Mouse (Mus musculus): ENCODE results near the gene Usp48. TPM values are rescaled to one million over a fixed set of nuclear protein-coding genes. Genes with fewer than 3 reads are reported as not detected.

Gene Usp48
- polyA plus RNA-seq, 1 experiment from 2014 or later = 69.9 TPM

DNA sequence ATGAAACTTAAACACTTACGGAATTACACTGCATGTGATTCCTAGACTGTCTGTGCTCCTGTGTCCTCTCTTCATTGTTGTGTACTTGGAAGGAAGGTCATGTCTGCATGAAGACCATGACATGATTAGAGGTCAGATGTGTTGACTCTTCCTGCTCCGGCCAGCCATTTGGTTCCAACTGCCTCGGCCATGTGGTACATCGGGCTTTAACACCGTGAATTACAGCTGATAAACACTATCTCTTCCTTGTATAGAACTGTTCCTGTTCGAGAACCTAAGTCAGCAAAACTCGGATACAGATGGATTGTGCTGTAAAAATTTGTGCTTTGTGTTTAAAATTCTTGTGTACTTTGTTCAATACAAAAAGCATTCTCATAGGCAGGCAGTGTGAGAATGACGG, 29.3 kb downstream of the Usp48 start:
- H3K27me3 ChIP-seq = no peaks in the 10 kb centered on the region
- no peak for ATAC-seq
- no peaks in the 10 kb centered on the region for H3K9me3 ChIP-seq (replicated peaks)
- H3K4me3 ChIP-seq = no peak overlapping the region
- no peak overlapping the region for H3K27ac ChIP-seq
- peaks cover 84% of the 10 kb centered on the region for H3K36me3 ChIP-seq (ENCODE audit: poor library complexity, severe bottlenecking)
- WGBS = 95% methylated on average over 8 of the region's 8 CpGs
- no peak overlapping the region for H3K4me2 ChIP-seq
- no peaks in the 10 kb centered on the region for H3K4me1 ChIP-seq
- H3K9ac ChIP-seq = no peak overlapping the region

DNA sequence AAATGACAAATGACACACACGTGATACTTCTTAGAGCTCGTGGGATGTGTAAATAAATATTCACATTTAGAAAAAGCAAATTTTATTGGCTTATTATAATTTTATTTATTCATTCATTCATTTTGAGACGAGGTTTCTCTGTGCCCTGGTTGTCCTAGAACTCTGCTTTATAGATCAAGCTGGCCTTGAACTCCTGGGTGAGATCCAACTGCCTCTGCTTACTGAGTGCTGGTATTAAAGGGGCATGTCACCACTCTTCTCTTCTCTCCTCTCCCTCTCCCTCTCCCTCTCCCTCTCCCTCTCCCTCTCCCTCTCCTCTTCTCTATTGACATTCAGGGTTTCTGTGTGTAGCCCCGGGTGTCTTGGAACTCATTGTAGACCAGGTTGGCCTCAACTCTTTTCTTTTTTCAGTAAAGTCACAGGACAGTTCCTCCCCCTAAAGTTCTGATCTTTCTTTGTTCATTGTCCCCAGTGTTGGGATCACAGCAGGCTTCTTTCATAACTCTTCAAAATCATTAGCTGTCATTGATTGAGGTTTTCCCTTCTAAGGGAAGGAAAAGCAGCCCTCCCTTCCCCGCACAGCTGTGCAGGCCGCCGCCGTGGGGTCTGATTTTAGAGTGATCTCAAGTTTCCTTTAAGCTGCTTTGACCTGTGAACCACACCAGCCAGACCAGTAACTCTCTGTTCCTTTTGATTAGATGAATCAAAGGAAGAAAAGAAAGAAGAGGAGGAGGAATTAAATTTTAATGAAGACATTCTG, 34.1 kb downstream of the Usp48 start:
- H3K4me2 ChIP-seq = no peak overlapping the region
- no peak overlapping the region for H3K27ac ChIP-seq
- no peak for ATAC-seq
- peaks cover 84% of the 10 kb centered on the region for H3K36me3 ChIP-seq (ENCODE audit: poor library complexity, severe bottlenecking)
- H3K4me1 ChIP-seq = no peaks in the 10 kb centered on the region
- H3K9me3 ChIP-seq (replicated peaks) = no peaks in the 10 kb centered on the region
- no peak overlapping the region for H3K9ac ChIP-seq
- no peak overlapping the region for H3K4me3 ChIP-seq
- WGBS = 34% methylated on average over 8 of the region's 8 CpGs
- H3K27me3 ChIP-seq = no peaks in the 10 kb centered on the region

DNA sequence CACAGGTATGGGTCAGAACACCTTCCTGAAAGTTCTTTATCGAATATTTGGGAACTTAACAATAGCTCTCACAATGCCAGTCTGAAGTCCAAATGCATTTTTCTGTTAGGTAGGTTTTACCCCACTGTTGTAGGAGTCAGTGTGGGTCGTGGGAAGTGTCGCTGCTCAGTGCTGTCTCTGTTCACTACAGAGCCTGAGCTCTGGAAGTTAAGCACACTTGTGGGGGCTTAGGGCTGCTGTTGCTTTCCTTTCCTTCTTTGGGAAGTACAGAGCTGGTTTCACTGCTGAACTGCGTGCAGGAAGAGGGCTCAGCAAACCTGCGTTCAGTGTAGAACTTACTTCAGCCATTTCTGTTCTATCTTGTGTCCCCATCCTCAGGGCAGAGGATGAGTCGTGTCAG, 34.8 kb downstream of the Usp48 start:
- no peaks in the 10 kb centered on the region for H3K27me3 ChIP-seq
- no peak overlapping the region for H3K4me3 ChIP-seq
- no peak overlapping the region for H3K4me2 ChIP-seq
- no peak overlapping the region for H3K27ac ChIP-seq
- H3K36me3 ChIP-seq (ENCODE audit: poor library complexity, severe bottlenecking) = peaks cover 84% of the 10 kb centered on the region
- no peaks in the 10 kb centered on the region for H3K9me3 ChIP-seq (replicated peaks)
- WGBS = 58% methylated on average over 6 of the region's 6 CpGs
- ATAC-seq = no peak
- H3K4me1 ChIP-seq = no peaks in the 10 kb centered on the region
- H3K9ac ChIP-seq = no peak overlapping the region

DNA sequence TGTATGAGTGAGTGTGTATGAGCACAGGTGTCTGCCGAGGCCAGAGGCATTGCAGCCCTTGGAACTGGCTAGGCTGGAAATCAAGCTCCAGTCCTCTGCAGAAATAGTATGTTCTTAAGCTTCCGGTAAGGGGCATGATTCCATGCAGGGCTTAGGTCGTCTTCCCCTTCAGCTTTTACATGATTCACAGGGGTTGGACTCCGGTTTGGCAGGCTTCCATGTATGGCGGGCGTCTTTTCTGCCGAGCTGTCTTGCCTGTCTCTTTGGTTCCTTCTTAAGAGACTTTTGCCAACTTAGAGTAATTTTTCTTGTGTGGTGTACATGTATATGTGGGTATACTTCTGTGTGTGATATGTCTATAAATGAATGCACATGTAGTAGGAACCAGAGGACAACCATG, 35.8 kb downstream of the Usp48 start:
- H3K27me3 ChIP-seq = no peaks in the 10 kb centered on the region
- H3K36me3 ChIP-seq (ENCODE audit: poor library complexity, severe bottlenecking) = peaks cover 82% of the 10 kb centered on the region
- H3K9me3 ChIP-seq (replicated peaks) = no peaks in the 10 kb centered on the region
- 76% methylated on average over 7 of the region's 7 CpGs for WGBS
- H3K27ac ChIP-seq = no peak overlapping the region
- no peak for ATAC-seq
- H3K4me1 ChIP-seq = no peaks in the 10 kb centered on the region
- H3K4me2 ChIP-seq = no peak overlapping the region
- no peak overlapping the region for H3K4me3 ChIP-seq
- H3K9ac ChIP-seq = no peak overlapping the region

DNA sequence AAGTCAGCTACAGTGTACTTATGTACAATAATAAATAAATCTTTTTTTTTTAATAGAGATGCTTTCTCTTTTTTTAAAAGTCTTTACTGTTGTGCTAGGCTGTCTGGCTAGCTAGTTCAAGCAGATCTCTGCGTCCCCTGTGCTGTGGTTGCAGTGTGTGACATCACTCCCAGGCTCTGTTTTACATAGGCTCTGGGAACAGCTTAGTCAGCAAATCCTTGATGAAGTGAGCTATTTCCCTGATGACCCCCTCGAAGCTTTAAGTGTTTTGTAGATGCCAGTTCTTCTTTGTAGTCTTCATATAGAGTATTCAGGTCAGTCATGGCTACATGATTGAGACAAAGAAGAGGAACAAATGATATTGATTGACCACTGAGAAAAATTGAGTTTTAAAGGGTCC, 36.6 kb downstream of the Usp48 start:
- no peak overlapping the region for H3K27ac ChIP-seq
- H3K27me3 ChIP-seq = no peaks in the 10 kb centered on the region
- 84% methylated on average over 2 of the region's 2 CpGs for WGBS
- no peak overlapping the region for H3K4me3 ChIP-seq
- H3K36me3 ChIP-seq (ENCODE audit: poor library complexity, severe bottlenecking) = peaks cover 82% of the 10 kb centered on the region
- no peak overlapping the region for H3K4me2 ChIP-seq
- H3K9me3 ChIP-seq (replicated peaks) = no peaks in the 10 kb centered on the region
- ATAC-seq = no peak
- H3K4me1 ChIP-seq = no peaks in the 10 kb centered on the region
- no peak overlapping the region for H3K9ac ChIP-seq

DNA sequence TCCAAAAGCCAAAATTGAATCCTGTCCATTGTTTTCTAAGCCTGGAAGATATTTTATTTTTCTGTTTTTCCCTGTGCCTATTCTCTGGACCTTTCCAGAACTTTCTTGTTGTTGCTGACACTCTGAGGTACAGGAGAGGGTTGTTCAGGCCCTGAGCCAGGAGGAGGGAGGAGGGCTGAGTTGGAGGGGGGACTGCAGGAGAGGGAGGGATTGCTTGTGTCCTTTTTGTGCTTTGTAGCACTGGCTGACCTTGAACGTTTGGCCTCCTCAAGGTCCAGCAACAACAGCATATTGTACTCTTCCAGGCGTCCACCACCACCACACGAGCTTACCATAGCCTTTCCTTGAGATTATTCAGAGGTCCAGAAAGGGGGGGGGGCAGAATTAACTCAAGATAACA, 38.0 kb downstream of the Usp48 start:
- H3K9ac ChIP-seq = no peak overlapping the region
- no peak overlapping the region for H3K4me3 ChIP-seq
- H3K27me3 ChIP-seq = no peaks in the 10 kb centered on the region
- peaks cover 89% of the 10 kb centered on the region for H3K36me3 ChIP-seq (ENCODE audit: poor library complexity, severe bottlenecking)
- 67% methylated on average over 3 of the region's 3 CpGs for WGBS
- no peaks in the 10 kb centered on the region for H3K9me3 ChIP-seq (replicated peaks)
- ATAC-seq = no peak
- no peak overlapping the region for H3K4me2 ChIP-seq
- no peak overlapping the region for H3K27ac ChIP-seq
- no peaks in the 10 kb centered on the region for H3K4me1 ChIP-seq

DNA sequence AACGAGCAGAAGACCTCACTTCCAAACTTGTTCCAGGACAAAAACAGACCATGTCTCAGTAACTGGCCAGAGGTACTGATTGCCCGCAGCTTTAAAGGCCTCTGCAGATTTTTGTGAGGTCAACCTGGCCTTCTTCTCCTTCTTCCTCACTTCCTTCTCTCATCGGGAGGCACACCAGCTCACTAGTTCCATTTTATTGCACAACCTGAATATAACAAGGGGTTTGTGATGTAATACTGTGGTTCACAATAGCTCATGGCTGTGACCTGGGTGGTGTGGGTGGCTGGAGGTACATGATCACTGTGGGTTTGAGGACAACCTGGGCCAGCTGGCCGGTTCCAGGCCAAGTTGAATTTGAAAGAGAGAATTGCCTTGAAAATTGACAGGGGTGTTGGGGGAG, 39.8 kb downstream of the Usp48 start:
- WGBS = 90% methylated on average over 4 of the region's 4 CpGs
- no peaks in the 10 kb centered on the region for H3K4me1 ChIP-seq
- H3K27me3 ChIP-seq = no peaks in the 10 kb centered on the region
- H3K36me3 ChIP-seq (ENCODE audit: poor library complexity, severe bottlenecking) = peaks cover 95% of the 10 kb centered on the region
- no peak for ATAC-seq
- H3K9me3 ChIP-seq (replicated peaks) = no peaks in the 10 kb centered on the region
- H3K4me2 ChIP-seq = no peak overlapping the region
- no peak overlapping the region for H3K9ac ChIP-seq
- H3K4me3 ChIP-seq = no peak overlapping the region
- H3K27ac ChIP-seq = no peak overlapping the region

DNA sequence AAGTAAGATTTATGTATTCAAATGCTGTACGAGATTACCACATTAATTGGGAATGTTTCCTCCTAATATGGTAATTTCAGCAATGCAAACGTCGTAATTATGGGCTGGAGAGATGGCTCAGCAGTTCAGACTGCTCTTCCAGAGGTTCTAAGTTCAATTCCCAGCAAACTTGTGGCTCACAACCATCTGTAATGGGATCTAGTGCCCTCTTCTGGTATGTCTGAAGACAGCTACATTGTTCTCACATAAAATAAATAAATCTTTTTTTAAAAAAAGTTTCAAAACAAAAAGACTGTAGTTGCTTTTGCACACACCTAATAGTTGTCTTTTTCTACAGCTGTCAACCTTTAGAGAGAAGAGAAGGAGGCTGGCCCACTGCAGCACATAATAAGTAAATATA, 43.0 kb downstream of the Usp48 start:
- Histone ChIP-seq H3K27ac (no peak overlapping the region), H3K9me3 (replicated peaks) (no peaks in the 10 kb centered on the region), H3K9ac (no peak overlapping the region), H3K27me3 (no peaks in the 10 kb centered on the region), H3K4me2 (no peak overlapping the region), H3K4me3 (no peak overlapping the region), H3K36me3 (ENCODE audit: poor library complexity, severe bottlenecking) (peaks cover 97% of the 10 kb centered on the region), H3K4me1 (no peaks in the 10 kb centered on the region)
- WGBS = 88% methylated on average over 3 of the region's 3 CpGs
- no peak for ATAC-seq

DNA sequence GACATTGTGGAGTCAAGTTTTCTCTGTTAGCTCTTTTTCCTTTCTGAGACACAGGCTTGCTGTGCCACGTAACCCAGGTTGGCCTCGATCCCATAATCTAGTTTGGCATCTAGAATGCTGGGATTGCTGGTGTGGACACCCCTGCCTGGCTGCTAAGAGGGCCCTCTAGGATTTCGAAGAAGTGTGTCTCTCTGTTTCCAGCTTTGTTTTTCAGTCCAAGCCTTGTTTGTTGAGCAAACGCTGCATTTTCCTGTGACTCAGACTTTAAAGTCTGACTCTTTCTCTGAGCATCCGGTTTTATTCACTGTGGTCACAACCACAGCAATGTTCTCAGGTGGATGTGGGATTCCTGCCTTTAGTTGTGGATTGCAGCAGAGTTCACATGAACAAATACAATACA, 48.0 kb downstream of the Usp48 start:
- no peaks in the 10 kb centered on the region for H3K4me1 ChIP-seq
- no peak overlapping the region for H3K4me3 ChIP-seq
- H3K9ac ChIP-seq = no peak overlapping the region
- no peaks in the 10 kb centered on the region for H3K9me3 ChIP-seq (replicated peaks)
- H3K27me3 ChIP-seq = no peaks in the 10 kb centered on the region
- H3K27ac ChIP-seq = no peak overlapping the region
- H3K4me2 ChIP-seq = no peak overlapping the region
- peaks cover 89% of the 10 kb centered on the region for H3K36me3 ChIP-seq (ENCODE audit: poor library complexity, severe bottlenecking)
- WGBS = 74% methylated on average over 5 of the region's 5 CpGs
- no peak for ATAC-seq

DNA sequence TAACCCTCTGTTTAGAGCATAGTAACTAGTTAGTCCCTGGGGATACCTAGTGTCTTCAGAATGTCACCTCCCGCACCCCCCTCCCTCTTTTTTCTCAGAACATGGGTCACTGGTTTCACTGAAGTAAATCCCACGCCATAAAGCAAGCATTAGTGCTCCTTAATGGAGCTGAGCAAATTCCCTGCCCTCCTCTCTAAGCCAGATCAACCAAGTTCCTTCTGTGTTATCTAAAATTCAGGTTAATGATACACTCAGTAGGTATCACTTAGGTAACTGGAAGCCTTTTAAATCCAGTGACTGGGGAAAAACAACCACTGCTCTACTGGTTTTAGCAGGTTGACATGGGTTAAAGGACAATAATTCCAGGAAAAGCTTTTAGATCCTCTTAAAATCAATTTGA, 48.5 kb downstream of the Usp48 start:
- 18% methylated on average over 2 of the region's 2 CpGs for WGBS
- H3K9ac ChIP-seq = no peak overlapping the region
- H3K36me3 ChIP-seq (ENCODE audit: poor library complexity, severe bottlenecking) = peaks cover 89% of the 10 kb centered on the region
- no peaks in the 10 kb centered on the region for H3K9me3 ChIP-seq (replicated peaks)
- H3K27ac ChIP-seq = no peak overlapping the region
- no peaks in the 10 kb centered on the region for H3K27me3 ChIP-seq
- no peak overlapping the region for H3K4me3 ChIP-seq
- no peak overlapping the region for H3K4me2 ChIP-seq
- H3K4me1 ChIP-seq = no peaks in the 10 kb centered on the region
- ATAC-seq = no peak

DNA sequence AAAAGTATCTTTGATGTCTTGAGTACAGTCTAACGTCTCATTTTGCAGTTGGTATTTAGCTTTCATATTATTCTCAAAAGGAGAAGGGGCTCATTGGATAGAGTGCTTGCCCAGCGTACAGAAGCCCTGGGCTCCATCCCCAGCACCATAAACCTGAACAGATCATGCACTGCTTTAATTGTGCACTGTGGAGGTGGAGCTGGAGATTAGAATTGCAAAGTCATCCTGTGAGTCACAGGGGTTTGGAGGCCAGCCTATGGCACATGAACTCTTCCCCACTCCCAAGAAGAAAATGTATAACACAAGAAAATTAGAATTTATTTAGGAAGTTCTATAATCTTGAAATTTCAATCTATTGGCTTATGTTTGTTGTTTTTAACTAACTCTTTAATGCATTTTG, 49.9 kb downstream of the Usp48 start:
- H3K4me3 ChIP-seq = no peak overlapping the region
- H3K36me3 ChIP-seq (ENCODE audit: poor library complexity, severe bottlenecking) = peaks cover 88% of the 10 kb centered on the region
- no peaks in the 10 kb centered on the region for H3K4me1 ChIP-seq
- H3K9me3 ChIP-seq (replicated peaks) = no peaks in the 10 kb centered on the region
- no peak overlapping the region for H3K27ac ChIP-seq
- H3K27me3 ChIP-seq = no peaks in the 10 kb centered on the region
- H3K9ac ChIP-seq = no peak overlapping the region
- ATAC-seq = no peak
- WGBS = 76% methylated on average over 2 of the region's 2 CpGs
- no peak overlapping the region for H3K4me2 ChIP-seq

DNA sequence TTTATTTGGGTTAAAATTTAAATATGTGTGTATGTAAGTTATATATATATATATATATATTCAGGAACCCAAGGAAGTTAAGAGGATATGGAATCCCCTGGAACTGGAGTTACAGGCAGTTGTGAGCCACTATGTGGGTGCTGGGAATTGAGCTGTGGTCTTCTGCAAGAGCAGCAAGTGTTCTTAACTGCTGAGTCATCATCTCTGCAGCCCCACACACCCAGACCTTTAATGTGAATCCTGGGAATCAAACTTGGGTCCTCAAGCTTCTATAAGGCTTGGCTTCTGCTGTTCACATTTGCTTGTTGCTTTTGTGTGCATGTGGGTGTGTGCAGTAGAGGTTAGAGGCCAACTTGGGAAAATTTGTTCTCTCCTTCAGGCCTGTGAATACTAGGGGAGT, 52.7 kb downstream of the Usp48 start:
- Histone ChIP-seq H3K27me3 (no peaks in the 10 kb centered on the region), H3K27ac (no peak overlapping the region), H3K4me3 (no peak overlapping the region), H3K4me2 (no peak overlapping the region), H3K9ac (no peak overlapping the region), H3K36me3 (ENCODE audit: poor library complexity, severe bottlenecking) (peaks cover 87% of the 10 kb centered on the region), H3K4me1 (no peaks in the 10 kb centered on the region), H3K9me3 (replicated peaks) (no peaks in the 10 kb centered on the region)
- ATAC-seq = no peak

DNA sequence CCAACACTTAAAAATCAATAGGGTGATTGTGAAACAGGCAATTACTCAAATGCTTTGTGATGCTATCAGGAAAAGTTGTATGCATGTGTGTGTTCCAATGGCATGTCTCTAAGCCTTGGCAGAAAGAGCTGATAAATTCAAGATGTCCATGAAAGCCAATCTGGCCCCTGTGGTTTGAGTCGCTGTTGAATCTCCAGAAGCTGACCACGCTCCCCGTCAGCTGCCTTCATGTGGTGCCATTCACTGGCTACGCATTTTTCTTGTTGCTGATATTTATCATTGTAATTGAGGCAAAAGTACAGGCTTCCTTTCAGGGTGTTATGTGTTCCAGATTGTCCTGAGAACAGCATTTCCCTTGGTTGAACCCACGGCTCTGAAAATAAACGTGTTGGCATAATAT, 54.1 kb downstream of the Usp48 start:
- no peak for ATAC-seq
- WGBS = 90% methylated on average over 6 of the region's 6 CpGs
- Histone ChIP-seq H3K4me3 (no peak overlapping the region), H3K4me2 (no peak overlapping the region), H3K4me1 (no peaks in the 10 kb centered on the region), H3K9ac (no peak overlapping the region), H3K36me3 (ENCODE audit: poor library complexity, severe bottlenecking) (peaks cover 89% of the 10 kb centered on the region), H3K27me3 (no peaks in the 10 kb centered on the region), H3K27ac (peak overlapping the region; percentile 21; the same call in 1 of the 2 replicates), H3K9me3 (replicated peaks) (no peaks in the 10 kb centered on the region)
